Mouse (Mus musculus): Measurements from ENCODE around the gene Mnt.

Gene Mnt

GRCm38 (mm10) chr11:74845784-74846183, 15.1 kb downstream of the Mnt start:
- TF ChIP-seq POU5F1 (IDR thresholded peaks at IDR 0.05; ENCODE audit: borderline replicate concordance, low read length), result no peak
- TF ChIP-seq CTCF (conservative IDR thresholded peaks at IDR 0.05; ENCODE audit: low read length), result peak; percentile 77
- Histone ChIP-seq H3K27me3 (ENCODE audit: insufficient read depth, low read length) (no peaks in the 10 kb centered on the region), H3K4me3 (replicated peaks; ENCODE audit: low read length) (no peak overlapping the region), H3K9me3 (ENCODE audit: low read length) (peaks cover 8% of the 10 kb centered on the region; the same call in 1 of the 2 replicates), H3K36me3 (ENCODE audit: insufficient read depth, low read length) (peaks cover 68% of the 10 kb centered on the region), H3K4me1 (replicated peaks; ENCODE audit: low read depth, low read length) (peaks cover 82% of the 10 kb centered on the region)

- Histone ChIP-seq H3K27me3 (ENCODE audit: insufficient read depth, low read length) (no peaks in the 10 kb centered on the region), H3K36me3 (ENCODE audit: insufficient read depth, low read length) (peaks cover 66% of the 10 kb centered on the region), H3K4me3 (replicated peaks; ENCODE audit: low read length) (peak overlapping the region; percentile 64), H3K9me3 (ENCODE audit: low read length) (peaks cover 8% of the 10 kb centered on the region; the same call in 1 of the 2 replicates), H3K4me1 (replicated peaks; ENCODE audit: low read depth, low read length) (peaks cover 68% of the 10 kb centered on the region)
- TF ChIP-seq CTCF (conservative IDR thresholded peaks at IDR 0.05; ENCODE audit: low read length) (peak; percentile 72), POU5F1 (IDR thresholded peaks at IDR 0.05; ENCODE audit: borderline replicate concordance, low read length) (no peak)
These were observed 17.3 kb downstream of the Mnt start for GRCm38 (mm10) chr11:74847919-74848521.

- peaks cover 51% of the 10 kb centered on the region for H3K4me1 ChIP-seq (replicated peaks; ENCODE audit: low read depth, low read length)
- H3K4me3 ChIP-seq (replicated peaks; ENCODE audit: low read length), result no peak overlapping the region
- no peak for TF ChIP-seq CTCF (conservative IDR thresholded peaks at IDR 0.05; ENCODE audit: low read length)
- peaks cover 5% of the 10 kb centered on the region; the same call in 1 of the 2 replicates for H3K9me3 ChIP-seq (ENCODE audit: low read length)
- no peaks in the 10 kb centered on the region for H3K27me3 ChIP-seq (ENCODE audit: insufficient read depth, low read length)
- H3K36me3 ChIP-seq (ENCODE audit: insufficient read depth, low read length), result peaks cover 53% of the 10 kb centered on the region
These were observed 20.4 kb downstream of the Mnt start for GRCm38 (mm10) chr11:74850998-74851661.

GRCm38 (mm10) chr11:74857756-74858155, 27.0 kb downstream of the Mnt start:
- TF ChIP-seq NANOG (IDR thresholded peaks at IDR 0.05; ENCODE audit: borderline replicate concordance, low read length) (no peak), POU5F1 (IDR thresholded peaks at IDR 0.05; ENCODE audit: borderline replicate concordance, low read length) (no peak), CTCF (conservative IDR thresholded peaks at IDR 0.05; ENCODE audit: low read length) (no peak)
- Histone ChIP-seq H3K9me3 (ENCODE audit: low read length) (peaks cover 5% of the 10 kb centered on the region), H3K27me3 (ENCODE audit: insufficient read depth, low read length) (no peaks in the 10 kb centered on the region), H3K4me3 (replicated peaks; ENCODE audit: low read length) (peak overlapping the region; percentile 37; the same call in 1 of the 2 replicates), H3K4me1 (replicated peaks; ENCODE audit: low read depth, low read length) (peaks cover 45% of the 10 kb centered on the region), H3K36me3 (ENCODE audit: insufficient read depth, low read length) (peaks cover 37% of the 10 kb centered on the region)

- Histone ChIP-seq H3K36me3 (ENCODE audit: insufficient read depth, low read length) (peaks cover 51% of the 10 kb centered on the region), H3K4me1 (replicated peaks; ENCODE audit: low read depth, low read length) (peaks cover 33% of the 10 kb centered on the region), H3K27me3 (ENCODE audit: insufficient read depth, low read length) (no peaks in the 10 kb centered on the region), H3K4me3 (replicated peaks; ENCODE audit: low read length) (no peak overlapping the region), H3K9me3 (ENCODE audit: low read length) (peaks cover 16% of the 10 kb centered on the region)
- TF ChIP-seq POU5F1 (IDR thresholded peaks at IDR 0.05; ENCODE audit: borderline replicate concordance, low read length) (no peak), CTCF (conservative IDR thresholded peaks at IDR 0.05; ENCODE audit: low read length) (no peak), NANOG (IDR thresholded peaks at IDR 0.05; ENCODE audit: borderline replicate concordance, low read length) (no peak)
These were observed 31.4 kb downstream of the Mnt start for GRCm38 (mm10) chr11:74862129-74862528.

- no peak for TF ChIP-seq NANOG (IDR thresholded peaks at IDR 0.05; ENCODE audit: borderline replicate concordance, low read length)
- TF ChIP-seq POU5F1 (IDR thresholded peaks at IDR 0.05; ENCODE audit: borderline replicate concordance, low read length), result no peak
- TF ChIP-seq CTCF (conservative IDR thresholded peaks at IDR 0.05; ENCODE audit: low read length), result no peak
- H3K4me3 ChIP-seq (replicated peaks; ENCODE audit: low read length), result no peak overlapping the region
These were observed 32.8 kb downstream of the Mnt start for GRCm38 (mm10) chr11:74863471-74863870.

GRCm38 (mm10) chr11:74864421-74864820, 33.7 kb downstream of the Mnt start:
- peaks cover 62% of the 10 kb centered on the region for H3K36me3 ChIP-seq (ENCODE audit: insufficient read depth, low read length)
- no peak overlapping the region for H3K4me3 ChIP-seq (replicated peaks; ENCODE audit: low read length)
- peaks cover 16% of the 10 kb centered on the region for H3K9me3 ChIP-seq (ENCODE audit: low read length)
- no peaks in the 10 kb centered on the region for H3K27me3 ChIP-seq (ENCODE audit: insufficient read depth, low read length)
- TF ChIP-seq NANOG (IDR thresholded peaks at IDR 0.05; ENCODE audit: borderline replicate concordance, low read length), result no peak
- TF ChIP-seq POU5F1 (IDR thresholded peaks at IDR 0.05; ENCODE audit: borderline replicate concordance, low read length), result no peak
- no peak for TF ChIP-seq CTCF (conservative IDR thresholded peaks at IDR 0.05; ENCODE audit: low read length)
- peaks cover 28% of the 10 kb centered on the region for H3K4me1 ChIP-seq (replicated peaks; ENCODE audit: low read depth, low read length)

More at GRCm38 (mm10) chr11:74863471-74863870, 32.8 kb downstream of the Mnt start:
- Histone ChIP-seq H3K9me3 (ENCODE audit: low read length) (peaks cover 16% of the 10 kb centered on the region), H3K4me1 (replicated peaks; ENCODE audit: low read depth, low read length) (peaks cover 23% of the 10 kb centered on the region), H3K27me3 (ENCODE audit: insufficient read depth, low read length) (no peaks in the 10 kb centered on the region), H3K36me3 (ENCODE audit: insufficient read depth, low read length) (peaks cover 62% of the 10 kb centered on the region)

GRCm38 (mm10) chr11:74865252-74865651, 34.5 kb downstream of the Mnt start:
- peaks cover 36% of the 10 kb centered on the region for H3K4me1 ChIP-seq (replicated peaks; ENCODE audit: low read depth, low read length)
- H3K36me3 ChIP-seq (ENCODE audit: insufficient read depth, low read length), result peaks cover 59% of the 10 kb centered on the region
- H3K9me3 ChIP-seq (ENCODE audit: low read length), result peaks cover 16% of the 10 kb centered on the region
- no peaks in the 10 kb centered on the region for H3K27me3 ChIP-seq (ENCODE audit: insufficient read depth, low read length)
- no peak overlapping the region for H3K4me3 ChIP-seq (replicated peaks; ENCODE audit: low read length)
- TF ChIP-seq CTCF (conservative IDR thresholded peaks at IDR 0.05; ENCODE audit: low read length) (no peak), NANOG (IDR thresholded peaks at IDR 0.05; ENCODE audit: borderline replicate concordance, low read length) (no peak), POU5F1 (IDR thresholded peaks at IDR 0.05; ENCODE audit: borderline replicate concordance, low read length) (no peak)

All from E14TG2a.4 (cell line).